Mouse (Mus musculus) heart, postnatal 0 days (tissue): Measurements from ENCODE around the gene Gm42688.

Experiments
- CTCF ChIP-seq: IDR thresholded peaks from 2 replicates; pipeline ENCODE4 v1.5.1; 2016; ENCODE audit warnings: antibody characterized with exemption, control low read depth, low read depth
- EP300 ChIP-seq: IDR thresholded peaks from 2 replicates; pipeline ENCODE4 v1.6.1; 2016; ENCODE audit warnings: antibody characterized with exemption, low read depth

DNA sequence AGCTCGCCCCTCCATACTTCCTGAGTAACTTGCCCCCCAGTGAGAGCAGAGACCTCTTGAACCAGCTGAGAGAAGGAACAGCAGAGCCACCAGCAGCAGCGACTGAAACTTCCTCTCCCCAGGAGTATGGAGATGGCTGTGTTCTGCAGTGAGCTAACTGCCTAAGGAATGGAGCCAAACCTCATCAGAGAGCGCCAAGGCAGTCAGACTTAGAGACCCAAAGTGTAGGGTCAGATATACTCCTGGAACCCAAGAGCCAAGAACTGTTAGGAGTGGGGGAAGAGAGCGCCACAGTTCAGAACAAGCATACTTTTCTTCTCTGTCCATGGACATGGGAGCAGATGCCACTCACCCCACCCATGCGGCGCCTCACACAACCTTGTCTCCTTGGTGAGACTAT lies 35.0 kb upstream of the Gm42688 start:
- TF ChIP-seq CTCF (no peak), EP300 (no peak)
